Mouse (Mus musculus): ENCODE results near the gene Rnf34. TPM values are rescaled to one million over a fixed set of nuclear protein-coding genes. Genes with fewer than 3 reads are reported as not detected.

The Rnf34 gene
- total RNA-seq, 2 experiments from 2014 or later: 17.6 to 20.7 TPM

DNA sequence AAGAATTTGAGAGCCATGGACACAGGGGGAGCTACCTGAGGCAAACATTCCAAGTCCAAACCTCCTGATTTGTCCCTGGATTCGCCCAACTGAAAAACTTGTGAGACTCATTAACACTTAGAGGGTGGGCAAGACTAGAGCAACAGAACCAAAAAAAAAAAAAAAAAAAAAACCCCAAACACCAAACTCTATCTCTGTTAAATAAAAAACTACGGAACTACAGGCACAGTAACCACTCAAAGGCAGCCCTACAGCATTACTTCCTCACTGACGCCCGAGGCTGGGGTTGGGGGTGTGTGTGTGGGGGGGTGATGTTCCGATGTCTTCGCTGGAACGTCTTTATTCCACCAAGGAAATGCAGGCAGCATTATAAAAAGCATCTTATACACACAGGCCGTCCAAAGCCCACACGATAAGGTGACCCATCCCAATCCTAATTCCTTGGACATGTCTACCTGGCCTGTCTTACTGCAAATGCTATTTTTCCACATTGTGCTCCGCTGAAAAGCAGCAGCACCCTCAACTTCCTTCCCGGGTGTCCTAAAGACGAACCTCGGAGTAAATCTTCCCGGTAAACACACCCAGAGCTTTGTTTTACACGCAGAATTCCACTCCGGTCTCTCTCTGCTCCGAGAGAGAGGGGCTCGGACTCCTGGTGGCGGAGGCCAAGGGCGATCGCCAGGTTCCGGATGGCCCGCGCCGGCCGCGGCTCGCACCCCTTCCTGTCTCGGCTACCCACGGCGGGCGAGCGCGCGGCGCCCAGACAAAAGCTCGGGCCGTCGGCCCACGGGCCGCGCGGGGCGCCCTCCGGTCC lies 49.3 kb downstream of the Rnf34 start:
- DNase-seq (ENCODE audit: low spot score): no peak

DNA sequence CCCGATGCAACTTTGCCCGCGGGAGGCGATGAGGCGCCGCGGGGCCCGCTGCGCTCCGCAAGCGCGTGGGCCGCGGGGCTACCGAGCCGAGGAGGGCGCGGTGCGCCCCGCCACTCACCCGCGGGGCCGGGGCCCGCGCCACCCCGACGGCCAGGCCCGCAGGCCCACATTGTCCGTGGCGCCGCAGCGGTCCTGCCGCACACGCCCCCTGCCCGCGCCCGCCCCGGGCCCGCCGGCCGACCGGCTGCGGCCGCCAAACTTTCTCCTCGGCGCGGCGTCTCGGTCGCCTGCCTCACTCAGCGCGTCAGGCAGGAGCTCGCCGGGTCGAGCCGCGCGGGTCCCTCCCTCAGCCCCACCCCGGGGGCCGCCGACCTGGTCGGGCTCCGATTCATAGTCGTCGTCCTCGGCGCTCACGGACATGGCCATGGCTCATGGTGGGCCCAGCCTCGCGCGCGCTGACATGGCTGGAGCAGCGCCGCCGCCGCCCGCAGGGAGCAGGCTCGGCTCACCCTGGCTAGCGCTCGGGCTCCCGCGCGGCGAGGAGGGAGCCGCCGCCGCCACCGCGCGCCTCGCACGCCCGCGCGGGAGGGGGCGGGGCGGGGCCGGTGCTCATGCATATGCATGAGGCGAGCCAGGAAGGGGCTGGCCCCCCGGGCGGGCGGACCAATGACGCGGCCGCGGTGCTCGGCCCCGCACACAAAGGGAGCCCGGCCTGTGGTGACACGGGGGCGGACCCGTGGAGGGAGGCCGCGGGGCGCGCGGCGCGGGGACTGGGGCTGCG lies 50.1 kb downstream of the Rnf34 start:
- peak; percentile 82 for DNase-seq (ENCODE audit: low spot score)

DNA sequence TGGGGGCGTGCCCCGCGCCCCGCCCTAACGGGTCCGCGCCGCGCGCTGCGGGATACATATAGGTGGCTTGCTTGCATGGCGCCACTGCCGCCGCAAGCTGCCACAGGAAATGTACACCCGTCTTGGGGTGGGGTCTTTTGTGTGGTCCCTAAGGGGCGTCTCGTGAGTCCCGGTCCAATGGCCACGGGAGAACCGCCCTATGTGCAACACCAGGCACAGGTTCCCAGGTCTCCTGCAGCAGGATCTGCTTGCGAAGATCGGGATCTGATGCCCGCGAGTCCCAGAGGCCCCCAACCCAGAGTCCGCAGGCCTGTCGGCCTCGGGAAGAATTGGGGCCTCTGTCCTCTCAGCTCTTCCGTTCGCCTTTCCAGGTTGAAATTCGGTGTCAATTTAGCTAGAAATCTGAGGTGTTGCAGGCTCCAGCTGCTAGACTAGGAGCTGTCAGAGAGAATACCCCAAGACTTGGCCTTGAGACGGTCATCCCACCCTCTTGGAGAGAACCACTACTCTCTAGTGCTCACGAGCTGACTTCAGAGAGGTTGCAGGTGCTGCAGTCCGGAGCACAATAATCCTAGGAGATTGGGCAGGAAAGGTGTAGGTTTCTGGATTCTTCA lies 50.8 kb downstream of the Rnf34 start:
- no peak for DNase-seq (ENCODE audit: low spot score)

- no peak for DNase-seq (ENCODE audit: low spot score)
Observed at GRCm38 (mm10) chr5:122901179-122901578, 51.3 kb downstream of the Rnf34 start.

- no peak for DNase-seq (ENCODE audit: low spot score)
Observed at GRCm38 (mm10) chr5:122901666-122902065, 51.8 kb downstream of the Rnf34 start.

- no peak for DNase-seq (ENCODE audit: low spot score)
Observed at GRCm38 (mm10) chr5:122902228-122902627, 52.4 kb downstream of the Rnf34 start.

GRCm38 (mm10) chr5:122903165-122903564 lies 53.3 kb downstream of the Rnf34 start:
- no peak for DNase-seq (ENCODE audit: low spot score)

DNA sequence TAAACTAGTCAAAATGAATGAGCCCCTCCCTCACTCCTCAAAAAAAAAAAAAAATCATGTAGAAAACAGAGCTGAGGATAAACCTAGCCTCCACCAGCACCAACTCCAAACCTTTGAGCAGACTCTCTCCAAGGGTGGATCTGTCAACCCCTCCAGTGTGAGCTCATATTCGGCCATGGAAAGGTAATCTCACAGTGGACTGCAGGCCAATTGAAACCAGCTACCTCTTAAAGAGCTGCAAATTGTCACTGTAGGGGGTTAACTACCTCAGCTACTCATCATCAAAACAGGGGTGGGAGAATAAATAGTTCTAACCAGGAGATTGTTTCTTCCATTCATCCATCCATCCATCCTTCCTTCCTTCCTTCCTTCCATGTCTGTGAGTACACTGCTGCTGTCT lies 57.3 kb downstream of the Rnf34 start:
- no peak for DNase-seq (ENCODE audit: low spot score)

- no peak for DNase-seq (ENCODE audit: low spot score)
Observed at GRCm38 (mm10) chr5:122908001-122908400, 58.2 kb downstream of the Rnf34 start.

DNA sequence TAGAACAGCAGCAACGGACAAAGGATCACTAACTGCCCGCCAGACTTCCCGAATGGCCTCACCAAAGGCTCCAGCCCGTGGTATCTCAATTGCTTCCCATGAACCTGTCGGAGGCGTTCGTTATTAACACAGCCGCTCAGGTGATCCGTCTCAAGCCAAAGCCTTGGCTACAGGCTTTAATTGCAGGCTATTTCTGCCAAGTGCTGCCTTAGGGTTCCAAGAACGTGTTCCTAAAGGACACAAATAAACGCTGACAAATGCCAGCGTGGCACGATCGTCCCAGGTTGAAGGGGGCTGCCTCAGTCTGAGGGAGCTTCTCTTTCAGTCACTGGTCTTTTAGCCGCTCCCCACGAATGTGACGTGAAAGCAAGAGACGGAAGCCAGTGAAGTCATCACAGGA lies 59.6 kb downstream of the Rnf34 start:
- DNase-seq (ENCODE audit: low spot score): peak; percentile 40

DNA sequence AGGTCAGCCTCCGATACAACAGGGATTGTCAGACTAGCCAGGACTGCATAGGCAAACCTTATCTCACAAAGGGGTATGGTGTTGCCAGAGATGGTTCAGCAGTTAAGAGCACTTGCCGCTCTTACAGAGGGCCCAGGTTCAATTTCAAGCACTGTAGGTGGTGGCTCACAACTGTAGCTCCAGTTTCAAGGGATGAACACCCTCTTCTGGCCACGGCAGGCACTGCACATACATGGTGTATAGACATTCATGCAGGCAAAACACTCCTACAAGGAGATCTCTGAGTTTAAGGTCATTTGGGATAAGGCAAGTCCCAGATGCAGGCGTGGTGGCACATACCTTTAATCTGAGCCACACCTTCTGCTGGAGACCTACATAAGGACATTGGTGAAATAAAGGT lies 63.0 kb downstream of the Rnf34 start:
- no peak for DNase-seq (ENCODE audit: low spot score)

DNA sequence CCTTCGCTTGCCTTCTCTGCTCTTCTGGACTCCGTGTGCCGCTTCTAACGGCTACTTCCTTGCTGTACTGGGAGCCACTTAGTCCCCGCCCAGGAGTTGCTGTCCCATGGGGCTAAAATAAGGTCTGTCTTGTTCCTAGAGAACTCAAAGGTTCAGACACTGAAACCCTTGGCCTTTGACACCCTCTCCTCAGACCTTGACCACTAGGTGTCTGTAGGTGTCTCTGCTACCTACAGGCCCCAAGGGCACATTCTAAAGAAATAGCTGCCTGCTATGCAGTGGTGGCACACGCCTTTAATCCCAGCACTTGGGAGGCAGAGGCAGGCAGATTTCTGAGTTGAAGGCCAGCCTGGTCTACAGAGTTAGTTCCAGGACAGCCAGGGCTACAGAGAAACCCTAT lies 66.3 kb downstream of the Rnf34 start:
- no peak for DNase-seq (ENCODE audit: low spot score)

- no peak for DNase-seq (ENCODE audit: low spot score)
Observed at GRCm38 (mm10) chr5:122917982-122918711, 68.3 kb downstream of the Rnf34 start.

- DNase-seq (ENCODE audit: low spot score): no peak
Observed at GRCm38 (mm10) chr5:122920557-122920956, 70.7 kb downstream of the Rnf34 start.

Other genes starting within 250 kb of the Rnf34 start
- 1 to 10 TPM; 3.4 to 4.7 TPM for gene Ift81, start 235.5 kb upstream of the Rnf34 start, total RNA-seq (2021)
- 1 to 10 TPM; 1.3 to 1.5 TPM for gene P2rx7, start 206.1 kb upstream of the Rnf34 start, total RNA-seq (2021)
- gene P2rx4, start 142.5 kb upstream of the Rnf34 start, total RNA-seq (2021): 1 to 10 TPM; 3.8 to 5.3 TPM
- 1 to 10 TPM; 3.0 to 3.9 TPM for gene Camkk2, start 70.6 kb upstream of the Rnf34 start, total RNA-seq (2021)
- gene Anapc5, start 28.7 kb upstream of the Rnf34 start, total RNA-seq (2021): 100 to 1,000 TPM; 466 to 498 TPM
- gene Kdm2b, start 139.8 kb downstream of the Rnf34 start, total RNA-seq (2021): 10 to 100 TPM; 13.1 to 17.1 TPM
- gene Orai1, start 165.0 kb downstream of the Rnf34 start, total RNA-seq (2021): 10 to 100 TPM; 31.9 to 33.4 TPM
- gene Morn3, start 197.0 kb downstream of the Rnf34 start, total RNA-seq (2021): not detected
- gene Tmem120b, start 218.4 kb downstream of the Rnf34 start, total RNA-seq (2021): 10 to 100 TPM; 16.8 to 19.6 TPM

All from gastrocnemius, adult 18-20 months (tissue).